Mouse (Mus musculus) forebrain, embryonic 15.5 days (tissue): Measurements from ENCODE around the gene Ube2q1. TPM values are rescaled to one million over a fixed set of nuclear protein-coding genes. Genes with fewer than 3 reads are reported as not detected.

ENCODE experiments used
- polyA plus RNA-seq: library from polyadenylated mRNA; unstranded; fragments of >200 nt; fragmentation: Nextera tagmentation; extraction: Ambion mirVana; gene quantifications from 2 replicates; pipeline ENCODE4 v1.2.1, GENCODE M21; 2015

Gene Ube2q1
- polyA plus RNA-seq, 1 experiment from 2014 or later: 13.4 TPM

Other genes with a start within 250 kb of the Ube2q1 start
- gene Adar, start 58.6 kb upstream of the Ube2q1 start, polyA plus RNA-seq: 25.0 and 25.6 TPM in 2 replicates
- gene Chrnb2, start 9.0 kb upstream of the Ube2q1 start, polyA plus RNA-seq: 25.9 and 26.8 TPM in 2 replicates
- gene She, start 57.8 kb downstream of the Ube2q1 start, polyA plus RNA-seq: 1.1 and 1.3 TPM in 2 replicates
- 0.73 and 0.82 TPM in 2 replicates for gene Il6ra, start 139.6 kb downstream of the Ube2q1 start, polyA plus RNA-seq
- 10.6 and 14.4 TPM in 2 replicates for gene Atp8b2, start 189.9 kb downstream of the Ube2q1 start, polyA plus RNA-seq
- 147 TPM in 2 replicates for gene Hax1, start 225.2 kb downstream of the Ube2q1 start, polyA plus RNA-seq